Mouse (Mus musculus) midbrain, postnatal 0 days (tissue): ENCODE data around the gene Wdr59. TPM values are rescaled to one million over a fixed set of nuclear protein-coding genes. Genes with fewer than 3 reads are reported as not detected.

Experiments used
- ATAC-seq: fragments of 200-750 bp; cut with Nextera tagmentation; 2 replicates; pipeline ENCODE4 v1.8.0; 2017; ENCODE audit warnings: moderate number of reproducible peaks, mild to moderate bottlenecking, moderate TSS enrichment, moderate library complexity; ENCODE audit not compliant: low FRiP score
- DNase-seq: peaks from one replicate; pipeline ENCODE4 v3.0.0-alpha.2; 2015; ENCODE audit warnings: low spot score
- H3K27ac ChIP-seq: fragments of 300-500 bp; sonication (generic); 2 replicates; pipeline ENCODE4 v1.5.1; 2014; ENCODE audit warnings: low read depth, mild to moderate bottlenecking, low read length, mixed read lengths
- H3K27me3 ChIP-seq: fragments of 300-500 bp; sonication (generic); 2 replicates; pipeline ENCODE4 v1.6.1; 2014; ENCODE audit warnings: low read length, control low read depth, mixed read lengths; ENCODE audit not compliant: insufficient read depth
- H3K36me3 ChIP-seq: fragments of 300-500 bp; sonication (generic); 2 replicates; pipeline ENCODE4 v1.6.1; 2014; ENCODE audit warnings: low read length, control low read depth, mixed read lengths; ENCODE audit not compliant: insufficient read depth
- H3K4me1 ChIP-seq: fragments of 300-500 bp; sonication (generic); 2 replicates; pipeline ENCODE4 v1.6.1; 2014; ENCODE audit warnings: mild to moderate bottlenecking, control low read depth, antibody characterized with exemption, low read length, mixed read lengths; ENCODE audit not compliant: insufficient read depth
- H3K4me2 ChIP-seq: fragments of 300-500 bp; sonication (generic); 2 replicates; pipeline ENCODE4 v1.6.1; 2014; ENCODE audit warnings: low read depth, mild to moderate bottlenecking, low read length, mixed read lengths; ENCODE audit not compliant: poor library complexity, severe bottlenecking
- H3K4me3 ChIP-seq: fragments of 300-500 bp; sonication (generic); 2 replicates; pipeline ENCODE4 v1.5.1; 2014; ENCODE audit warnings: low read depth, mild to moderate bottlenecking, low read length, moderate library complexity
- H3K9ac ChIP-seq: fragments of 300-500 bp; sonication (generic); replicated peaks from 2 replicates; pipeline ENCODE4 v1.6.1; 2014; ENCODE audit warnings: mild to moderate bottlenecking, low read length, moderate library complexity, mixed read lengths; ENCODE audit not compliant: poor library complexity, severe bottlenecking
- H3K9me3 ChIP-seq: fragments of 300-500 bp; sonication (generic); 2 replicates; pipeline ENCODE4 v1.6.1; 2016; ENCODE audit warnings: low read length, control low read depth
- CTCF ChIP-seq: IDR thresholded peaks from 2 replicates; pipeline ENCODE4 v1.5.1; 2016; ENCODE audit warnings: antibody characterized with exemption, mild to moderate bottlenecking
- WGBS: fragments of 180-500 bp; shearing (Covaris S2); extraction: QIAGEN DNeasy Blood & Tissue Kit; methylation state at CpG from one replicate; pipeline ENCODE4 v1.1.7; 2014; 5-methylcytosine and 5-hydroxymethylcytosine counted together
- polyA plus RNA-seq: library from polyadenylated mRNA; unstranded; fragments of >200 nt; fragmentation: Nextera tagmentation; extraction: Ambion mirVana; gene quantifications from 2 replicates; pipeline ENCODE4 v1.2.1, GENCODE M21; 2015
- total RNA-seq: library from RNA; depleted of rRNA; stranded (reverse); fragments of >200 nt; gene quantifications from 2 replicates; pipeline ENCODE4 v1.2.3, GENCODE M21; 2014; rRNA removed

Gene Wdr59
- total RNA-seq = 11.6 and 17.1 TPM in 2 replicates
- 5.6 and 6.6 TPM in 2 replicates for polyA plus RNA-seq

DNA sequence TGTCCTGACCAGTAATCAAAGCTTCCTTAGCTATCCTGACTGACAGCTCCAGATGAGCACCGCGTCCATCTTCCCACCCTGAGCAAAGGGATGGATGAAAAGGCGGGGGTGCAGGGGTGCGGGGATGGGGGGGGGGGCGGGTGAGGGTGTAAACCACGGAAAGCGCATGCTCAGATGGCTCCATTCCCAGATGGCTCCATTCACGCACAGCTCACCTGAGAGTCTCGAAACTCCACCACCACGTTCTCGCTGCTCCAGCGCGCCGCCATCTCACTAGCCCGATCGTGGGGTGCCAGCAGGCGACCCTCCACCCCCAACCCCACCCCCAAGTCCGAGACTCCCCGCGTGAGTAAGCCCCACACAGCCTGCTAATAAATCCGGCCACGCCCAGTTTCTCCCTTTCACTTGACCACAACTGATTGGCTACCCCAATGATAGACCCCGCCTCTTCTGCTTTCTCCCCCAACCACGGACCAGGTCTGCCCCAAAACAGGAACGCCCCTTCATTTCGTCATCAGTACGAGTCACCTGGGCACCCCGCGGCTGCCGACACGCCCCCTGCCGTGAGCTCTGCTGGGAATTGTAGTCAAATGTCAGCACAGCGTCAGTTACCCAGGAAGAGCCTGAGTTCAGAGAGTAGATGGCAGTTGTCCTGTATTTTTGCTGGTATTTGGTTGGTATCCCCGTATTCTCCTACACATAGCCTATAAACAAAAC, at the start of gene Wdr59:
Gene Wdr59 (minus strand): TSS at position 380 of the 717 bp plus-strand sequence.
- ATAC-seq = peak; percentile 99
- Histone ChIP-seq H3K9me3 (no peaks in the 10 kb centered on the region), H3K27me3 (no peaks in the 10 kb centered on the region), H3K9ac (peak within 1 kb of the TSS; percentile 67), H3K36me3 (no peaks in the 10 kb centered on the region), H3K4me1 (no peaks in the 10 kb centered on the region), H3K27ac (peak within 1 kb of the TSS; percentile 78), H3K4me2 (peak within 1 kb of the TSS; percentile 64), H3K4me3 (peak within 1 kb of the TSS; percentile 55)
- WGBS = 1% methylated on average over 33 of the region's 34 CpGs
- peak; percentile 99 for DNase-seq
- peak; percentile 60 for TF ChIP-seq CTCF

GRCm38 (mm10) chr8:111571661-111572060, 49.8 kb upstream of the Wdr59 start:
- TF ChIP-seq CTCF = no peak
- Histone ChIP-seq H3K27ac (no peak overlapping the region), H3K4me3 (no peak overlapping the region), H3K27me3 (no peaks in the 10 kb centered on the region), H3K36me3 (no peaks in the 10 kb centered on the region), H3K4me2 (no peak overlapping the region), H3K9ac (no peak overlapping the region), H3K9me3 (no peaks in the 10 kb centered on the region), H3K4me1 (peaks cover 11% of the 10 kb centered on the region; the same call in 1 of the 2 replicates)
- DNase-seq (no peak), ATAC-seq (no peak)
- WGBS = 82% methylated on average over 10 of the region's 10 CpGs

DNA sequence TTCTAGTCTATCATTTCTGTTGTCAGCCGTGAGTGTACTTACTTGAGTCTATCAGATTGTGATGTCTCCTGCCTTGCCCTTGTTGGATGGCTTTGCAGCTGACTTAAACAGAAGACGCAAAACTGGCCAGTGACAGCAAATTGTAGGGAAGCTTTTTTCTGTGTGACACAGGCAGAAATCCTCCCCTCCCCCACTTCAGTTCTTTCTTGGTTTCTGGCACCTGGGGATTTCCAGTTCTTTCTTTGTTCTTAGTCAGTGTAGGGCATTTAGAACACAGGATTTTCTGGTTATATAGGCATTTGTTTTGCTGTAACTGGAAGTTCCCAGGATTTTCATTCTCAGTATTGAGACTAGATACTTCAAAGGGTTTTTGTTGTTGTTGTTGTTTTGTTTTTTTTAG, 48.5 kb upstream of the Wdr59 start:
- no peak for TF ChIP-seq CTCF
- Histone ChIP-seq H3K9ac (no peak overlapping the region), H3K27ac (no peak overlapping the region), H3K4me1 (peaks cover 15% of the 10 kb centered on the region; the same call in 1 of the 2 replicates), H3K4me2 (no peak overlapping the region), H3K27me3 (no peaks in the 10 kb centered on the region), H3K36me3 (no peaks in the 10 kb centered on the region), H3K9me3 (no peaks in the 10 kb centered on the region), H3K4me3 (no peak overlapping the region)
- WGBS = 48% methylated on average over 2 of the region's 2 CpGs
- no peak for DNase-seq
- no peak for ATAC-seq

GRCm38 (mm10) chr8:111569926-111570325, 48.0 kb upstream of the Wdr59 start:
- ATAC-seq (no peak), DNase-seq (no peak)
- 67% methylated on average over 4 of the region's 4 CpGs for WGBS
- Histone ChIP-seq H3K4me2 (no peak overlapping the region), H3K36me3 (no peaks in the 10 kb centered on the region), H3K27ac (no peak overlapping the region), H3K4me1 (peaks cover 15% of the 10 kb centered on the region; the same call in 1 of the 2 replicates), H3K9ac (no peak overlapping the region), H3K4me3 (no peak overlapping the region), H3K27me3 (no peaks in the 10 kb centered on the region), H3K9me3 (no peaks in the 10 kb centered on the region)
- TF ChIP-seq CTCF = no peak

DNA sequence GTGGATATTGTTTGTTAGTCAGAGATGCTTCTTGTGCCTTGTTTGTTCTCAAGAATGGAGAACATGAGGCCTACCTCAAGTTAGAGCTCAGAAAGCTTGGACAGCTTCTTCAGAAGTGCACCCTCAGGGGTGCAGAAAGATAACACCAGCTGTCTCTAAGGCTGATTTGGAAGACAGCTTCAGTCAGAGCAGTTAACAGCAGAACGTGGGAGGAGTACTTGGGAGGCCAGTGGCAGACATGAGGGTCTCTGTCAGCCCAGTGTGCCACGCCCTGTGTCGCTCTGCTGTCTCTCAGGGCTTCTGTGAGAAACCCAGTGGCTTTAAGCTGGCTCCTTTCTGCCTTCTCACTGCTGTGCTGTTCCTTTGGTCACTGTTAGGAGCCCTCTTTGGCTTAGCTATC, 46.1 kb upstream of the Wdr59 start:
- H3K27me3 ChIP-seq = no peaks in the 10 kb centered on the region
- H3K27ac ChIP-seq = 0 out of 2 replicates have a peak overlapping the region, but pooled peaks have one; percentile 27
- H3K4me2 ChIP-seq = no peak overlapping the region
- H3K9me3 ChIP-seq = no peaks in the 10 kb centered on the region
- TF ChIP-seq CTCF = no peak
- 62% methylated on average over 3 of the region's 3 CpGs for WGBS
- H3K36me3 ChIP-seq = no peaks in the 10 kb centered on the region
- DNase-seq (no peak), ATAC-seq (no peak)
- H3K4me3 ChIP-seq = no peak overlapping the region
- H3K9ac ChIP-seq = no peak overlapping the region
- peaks cover 15% of the 10 kb centered on the region; the same call in 1 of the 2 replicates for H3K4me1 ChIP-seq

GRCm38 (mm10) chr8:111567571-111567970, 45.7 kb upstream of the Wdr59 start:
- no peak overlapping the region for H3K4me2 ChIP-seq
- H3K4me1 ChIP-seq = peaks cover 15% of the 10 kb centered on the region; the same call in 1 of the 2 replicates
- WGBS = 64% methylated on average over 3 of the region's 3 CpGs
- H3K9me3 ChIP-seq = no peaks in the 10 kb centered on the region
- DNase-seq = no peak
- no peaks in the 10 kb centered on the region for H3K27me3 ChIP-seq
- no peak for TF ChIP-seq CTCF
- no peak overlapping the region for H3K9ac ChIP-seq
- no peak overlapping the region for H3K4me3 ChIP-seq
- ATAC-seq = no peak
- no peak overlapping the region for H3K27ac ChIP-seq
- no peaks in the 10 kb centered on the region for H3K36me3 ChIP-seq
